In the genomic region with DNA sequence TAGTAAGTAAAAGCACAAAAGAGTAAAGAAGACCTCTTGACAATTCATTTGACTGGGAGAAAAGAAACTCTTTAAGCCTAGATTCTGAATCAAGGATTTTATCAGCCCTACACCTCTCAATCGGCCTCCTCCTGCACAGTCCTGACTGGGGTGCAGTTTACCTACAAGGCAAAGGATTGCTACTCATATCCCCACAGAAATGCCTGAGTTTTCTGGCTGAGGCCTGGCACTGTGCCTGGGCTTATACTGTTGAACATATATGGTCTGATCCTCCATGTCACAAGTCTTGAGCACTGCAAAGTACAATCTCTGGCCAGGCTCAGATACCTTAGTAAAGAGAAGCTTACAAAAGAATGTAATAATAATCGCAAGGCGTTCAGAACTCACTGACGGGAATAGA, we compare ENCODE assay signal across 18 mouse cellular contexts.
DNase-seq lines count a peak whose midpoint lies in the region; ATAC-seq lines count a peak whose summit lies in the region.
"Had no signal": no experiment of that assay in that cellular context is flagged by ENCODE, and none has a peak within 500 bp of the region (broad histone marks: within the 10 kb centered on the region; RNA-seq: fewer than 3 reads in every experiment).

No protein-coding gene starts in this region.

- no peak overlapping the region for H3K9ac ChIP-seq in heart, embryonic 15.5 days
- no peak overlapping the region for H3K9ac ChIP-seq in lung, embryonic 15.5 days
- H3K9ac ChIP-seq in intestine, embryonic 15.5 days, result no peak overlapping the region
- no peak overlapping the region for H3K9ac ChIP-seq in stomach, embryonic 16.5 days (ENCODE audit: low read length)
- H3K9ac ChIP-seq: embryonic facial prominence, embryonic 15.5 days; hindbrain, embryonic 15.5 days had no signal

- H3K4me1 ChIP-seq in heart, embryonic 15.5 days (replicated peaks), result peaks cover 25% of the 10 kb centered on the region
- H3K4me1 ChIP-seq in heart, embryonic 10.5 days, result no peaks in the 10 kb centered on the region; the same call in 1 of the 2 replicates
- H3K4me1 ChIP-seq in lung, embryonic 15.5 days, result peaks cover 15% of the 10 kb centered on the region; the same call in 1 of the 2 replicates
- no peaks in the 10 kb centered on the region for H3K4me1 ChIP-seq in intestine, embryonic 15.5 days (replicated peaks)
- peaks cover 5% of the 10 kb centered on the region for H3K4me1 ChIP-seq in stomach, embryonic 16.5 days (ENCODE audit: control insufficient read depth, insufficient read depth, low read length)
- H3K4me1 ChIP-seq: hindbrain, embryonic 15.5 days had no signal

- no peak for DNase-seq in heart, embryonic 10.5 days (ENCODE audit: low spot score)
- DNase-seq in lung, postnatal 10 days, result no peak
- DNase-seq in Muller cell, postnatal 12 days (ENCODE audit: inconsistent ontology term), result no peak
- DNase-seq: adrenal gland, postnatal 10 days; cerebellum, adult 11 months; cerebellum, adult 8-10 months; cerebellum, postnatal 14 days; embryo, embryonic 11 days; gastrocnemius, postnatal 36 days had no signal

- H3K9me3 ChIP-seq in heart, embryonic 15.5 days (replicated peaks), result no peaks in the 10 kb centered on the region
- no peaks in the 10 kb centered on the region for H3K9me3 ChIP-seq in heart, embryonic 10.5 days
- H3K9me3 ChIP-seq in lung, embryonic 15.5 days, result no peaks in the 10 kb centered on the region
- H3K9me3 ChIP-seq in intestine, embryonic 15.5 days, result no peaks in the 10 kb centered on the region
- no peaks in the 10 kb centered on the region for H3K9me3 ChIP-seq in stomach, embryonic 16.5 days (replicated peaks; ENCODE audit: control insufficient read depth, low read length)
- H3K9me3 ChIP-seq: embryonic facial prominence, embryonic 15.5 days; forebrain, embryonic 10.5 days; hindbrain, embryonic 15.5 days had no signal

- H3K4me2 ChIP-seq in heart, embryonic 15.5 days, result no peak overlapping the region
- no peak overlapping the region for H3K4me2 ChIP-seq in lung, embryonic 15.5 days
- no peak overlapping the region for H3K4me2 ChIP-seq in intestine, embryonic 15.5 days (replicated peaks)
- no peak overlapping the region for H3K4me2 ChIP-seq in stomach, embryonic 16.5 days (ENCODE audit: low read depth, low read length)
- H3K4me2 ChIP-seq: embryonic facial prominence, embryonic 15.5 days; hindbrain, embryonic 15.5 days had no signal

- no peaks in the 10 kb centered on the region for H3K27me3 ChIP-seq in heart, embryonic 15.5 days
- no peaks in the 10 kb centered on the region for H3K27me3 ChIP-seq in heart, embryonic 10.5 days (ENCODE audit: insufficient read depth, poor library complexity, severe bottlenecking)
- H3K27me3 ChIP-seq in lung, embryonic 15.5 days, result no peaks in the 10 kb centered on the region
- no peaks in the 10 kb centered on the region for H3K27me3 ChIP-seq in intestine, embryonic 15.5 days (replicated peaks)
- no peaks in the 10 kb centered on the region for H3K27me3 ChIP-seq in stomach, embryonic 16.5 days (ENCODE audit: control insufficient read depth, insufficient read depth, low read length)
- H3K27me3 ChIP-seq: embryonic facial prominence, embryonic 15.5 days; hindbrain, embryonic 15.5 days had no signal

- H3K36me3 ChIP-seq in heart, embryonic 15.5 days, result no peaks in the 10 kb centered on the region
- peaks cover 5% of the 10 kb centered on the region; the same call in 1 of the 2 replicates for H3K36me3 ChIP-seq in heart, embryonic 10.5 days
- H3K36me3 ChIP-seq in lung, embryonic 15.5 days, result no peaks in the 10 kb centered on the region
- no peaks in the 10 kb centered on the region for H3K36me3 ChIP-seq in intestine, embryonic 15.5 days
- no peaks in the 10 kb centered on the region for H3K36me3 ChIP-seq in stomach, embryonic 16.5 days (ENCODE audit: control insufficient read depth, insufficient read depth, low read length)
- H3K36me3 ChIP-seq: hindbrain, embryonic 15.5 days had no signal

- peak overlapping the region; percentile 29 for H3K27ac ChIP-seq in heart, embryonic 15.5 days
- no peak overlapping the region for H3K27ac ChIP-seq in heart, embryonic 10.5 days
- no peak overlapping the region for H3K27ac ChIP-seq in lung, embryonic 15.5 days
- peak overlapping the region; percentile 34; the same call in 1 of the 2 replicates for H3K27ac ChIP-seq in intestine, embryonic 15.5 days
- H3K27ac ChIP-seq in stomach, embryonic 16.5 days (ENCODE audit: low read length), result peak overlapping the region; percentile 66
- H3K27ac ChIP-seq: embryonic facial prominence, embryonic 15.5 days; forebrain, embryonic 10.5 days; hindbrain, embryonic 15.5 days had no signal

- WGBS in heart, embryonic 15.5 days, result 45% methylated on average over 4 of the region's 4 CpGs
- WGBS in heart, embryonic 10.5 days, result 84% methylated on average over 4 of the region's 4 CpGs
- 81% methylated on average over 4 of the region's 4 CpGs for WGBS in lung, embryonic 15.5 days
- 74% methylated on average over 4 of the region's 4 CpGs for WGBS in intestine, embryonic 15.5 days
- 77% methylated on average over 4 of the region's 4 CpGs for whole genome bisulfite sequencing in stomach, embryonic 16.5 days

- no peak overlapping the region for H3K4me3 ChIP-seq in heart, embryonic 15.5 days
- no peak overlapping the region for H3K4me3 ChIP-seq in heart, embryonic 10.5 days
- H3K4me3 ChIP-seq in lung, embryonic 15.5 days, result no peak overlapping the region
- H3K4me3 ChIP-seq in intestine, embryonic 15.5 days (replicated peaks), result no peak overlapping the region
- no peak overlapping the region for H3K4me3 ChIP-seq in stomach, embryonic 16.5 days (replicated peaks; ENCODE audit: low read length)
- H3K4me3 ChIP-seq: embryonic facial prominence, embryonic 15.5 days; erythroblast, embryonic 14.5 days; forebrain, embryonic 10.5 days; hindbrain, embryonic 15.5 days had no signal

- no peak for ATAC-seq in heart, embryonic 15.5 days (replicated peaks; ENCODE audit: insufficient number of reproducible peaks, insufficient read depth, low FRiP score, low read depth)
- peak; percentile 49; the same call in 1 of the 2 replicates for ATAC-seq in lung, embryonic 15.5 days (ENCODE audit: borderline replicate concordance, extremely low read depth, low FRiP score, low TSS enrichment)
- ATAC-seq in intestine, embryonic 15.5 days, result peak; percentile 34; the same call in 1 of the 2 replicates
- ATAC-seq in stomach, embryonic 16.5 days (ENCODE audit: insufficient read depth, low FRiP score), result peak; percentile 50; the same call in 1 of the 2 replicates
- ATAC-seq: forebrain, embryonic 14.5 days had no signal

Comparison
In these comparisons a context has a peak if more than half of its experiments do, and no peak if none do; other contexts are left out.
1. H3K27ac ChIP-seq: peak in heart, embryonic 15.5 days (single experiment), intestine, embryonic 15.5 days (single experiment) and stomach, embryonic 16.5 days (single experiment); none in heart, embryonic 10.5 days (single experiment) and lung, embryonic 15.5 days (single experiment).